Mouse (Mus musculus) monocyte, adult 5-6 weeks (primary cell): ENCODE data around the gene Psmc4. TPM values are rescaled to one million over a fixed set of nuclear protein-coding genes. Genes with fewer than 3 reads are reported as not detected.

ENCODE experiments used
- total RNA-seq: library from RNA; stranded (forward); fragments of 200-1000, 200-491, 200-594 nt; gene quantifications from 3 replicates; pipeline ENCODE4 v1.2.3, GENCODE M21; 2017

Psmc4 gene
- total RNA-seq, 1 experiment from 2014 or later, result 153 TPM

Other genes starting within 250 kb of the Psmc4 start
- 5.9 to 14.7 TPM (median 14.1 TPM) in 3 replicates for gene Zfp626, start 242.9 kb downstream of the Psmc4 start, total RNA-seq
- 2.5 to 8.0 TPM (median 5.8 TPM) in 3 replicates for gene Zfp59, start 211.5 kb downstream of the Psmc4 start, total RNA-seq
- 9.2 to 22.9 TPM (median 10.5 TPM) in 3 replicates for gene Zfp607a, start 192.6 kb downstream of the Psmc4 start, total RNA-seq
- 4.3 to 14.5 TPM (median 11.3 TPM) in 3 replicates for gene Zfp974, start 120.6 kb downstream of the Psmc4 start, total RNA-seq
- gene Zfp780b, start 70.9 kb downstream of the Psmc4 start, total RNA-seq, result 11.1 to 21.1 TPM (median 16.7 TPM) in 3 replicates
- 6.2 to 12.1 TPM (median 11.3 TPM) in 3 replicates for gene Zfp850, start 36.0 kb downstream of the Psmc4 start, total RNA-seq
- gene Fcgbp, start 21.1 kb upstream of the Psmc4 start, total RNA-seq, result not detected in 3 replicates
- not detected in 3 replicates for gene 9530053A07Rik, start 79.4 kb upstream of the Psmc4 start, total RNA-seq
- gene Fbl, start 119.6 kb upstream of the Psmc4 start, total RNA-seq, result 53.4 to 77.1 TPM (median 61.5 TPM) in 3 replicates
- 2.9 to 5.9 TPM (median 3.4 TPM) in 3 replicates for gene Dyrk1b, start 129.4 kb upstream of the Psmc4 start, total RNA-seq
- gene Eid2, start 217.8 kb upstream of the Psmc4 start, total RNA-seq, result 0.29 to 0.39 TPM in 2 of 3 replicates, not detected in the other
- 6.0 to 10.2 TPM (median 7.5 TPM) in 3 replicates for gene Eid2b, start 227.6 kb upstream of the Psmc4 start, total RNA-seq
- gene Selenov, start 241.1 kb upstream of the Psmc4 start, total RNA-seq, result not detected in 3 replicates